Mouse (Mus musculus) liver, embryonic 14.5 days (tissue): Measurements from ENCODE around the gene Pnrc2.

Experiments
- CTCF ChIP-seq: IDR thresholded peaks from 2 replicates; pipeline ENCODE4 v1.5.1; 2016; ENCODE audit warnings: antibody characterized with exemption, low read depth, control low read depth
- EP300 ChIP-seq: IDR thresholded peaks from 2 replicates; pipeline ENCODE4 v1.6.1; 2016; ENCODE audit warnings: antibody characterized with exemption, low read depth

GRCm38 (mm10) chr4:135891539-135891938 lies 17.9 kb upstream of the Pnrc2 start:
- TF ChIP-seq CTCF, result no peak
- no peak for TF ChIP-seq EP300
